Mouse (Mus musculus): ENCODE measurements around the gene Rilp. TPM values are rescaled to one million over a fixed set of nuclear protein-coding genes. Genes with fewer than 3 reads are reported as not detected.

Gene Rilp
- 1.7 and 2.0 TPM in 2 replicates for polyA plus RNA-seq (2015; fragmentation: Nextera tagmentation; extraction: Ambion mirVana)

DNA sequence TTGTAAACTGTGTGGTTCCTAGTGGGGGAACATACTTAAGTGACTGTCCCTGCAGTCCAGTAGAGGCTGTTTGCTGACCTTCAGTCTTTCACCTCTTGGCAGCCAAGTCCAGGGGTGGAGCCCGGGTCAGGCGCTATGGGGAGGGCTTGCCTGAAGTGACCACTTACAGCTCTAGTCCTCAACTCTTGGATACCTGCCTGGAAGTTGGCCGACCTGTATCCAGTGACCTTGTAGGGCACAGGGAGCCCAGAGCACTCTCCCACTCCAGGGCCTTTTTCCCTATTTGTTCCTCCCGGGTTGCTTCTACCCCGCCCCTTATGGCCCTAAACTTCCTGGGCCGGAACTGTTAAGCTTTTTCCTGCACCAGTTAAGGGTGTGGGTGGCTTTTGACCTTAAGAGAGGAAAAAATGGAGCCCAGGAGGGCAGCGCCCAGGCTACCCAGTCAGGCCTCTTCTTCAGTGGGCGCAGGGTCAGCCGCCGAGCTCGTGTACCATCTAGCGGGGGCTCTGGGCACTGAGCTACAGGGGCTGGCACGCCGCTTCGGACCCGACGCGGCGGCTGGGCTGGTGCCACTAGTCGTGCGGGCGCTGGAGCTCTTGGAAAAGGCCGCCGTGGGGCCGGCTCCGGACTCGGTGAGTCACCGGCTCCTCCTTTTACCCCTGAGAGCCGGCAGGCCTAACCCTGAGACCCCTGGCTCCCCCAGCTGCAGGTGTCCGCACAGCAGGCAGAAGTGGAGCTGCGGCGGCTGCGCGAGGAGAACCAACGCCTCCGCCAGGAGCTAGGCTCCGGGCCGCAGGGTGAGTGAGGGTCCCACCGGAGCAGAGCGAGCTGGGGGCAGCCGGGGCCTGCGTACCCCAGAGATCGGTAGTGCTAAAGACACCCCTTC is at the start of gene Rilp:
Gene Rilp (plus strand): TSS at position 354 of the 886 bp plus-strand sequence.
- Histone ChIP-seq H3K9ac (replicated peaks; ENCODE audit: low read length) (peak within 1 kb of the TSS; percentile 72), H3K36me3 (ENCODE audit: insufficient read depth, low read length) (peaks cover 39% of the 10 kb centered on the region), H3K27me3 (ENCODE audit: insufficient read depth, low read length) (no peaks in the 10 kb centered on the region), H3K9me3 (ENCODE audit: low read length) (no peaks in the 10 kb centered on the region), H3K4me3 (ENCODE audit: low read length) (peak within 1 kb of the TSS; percentile 55), H3K4me1 (ENCODE audit: insufficient read depth, low read length) (peaks cover 25% of the 10 kb centered on the region), H3K27ac (ENCODE audit: low read length) (peak within 1 kb of the TSS; percentile 83), H3K4me2 (replicated peaks; ENCODE audit: low read depth, low read length) (peak within 1 kb of the TSS; percentile 94)
- peak; percentile 80 for ATAC-seq (ENCODE audit: low FRiP score, low TSS enrichment)
- WGBS, result 1% methylated on average over 43 of the region's 43 CpGs

DNA sequence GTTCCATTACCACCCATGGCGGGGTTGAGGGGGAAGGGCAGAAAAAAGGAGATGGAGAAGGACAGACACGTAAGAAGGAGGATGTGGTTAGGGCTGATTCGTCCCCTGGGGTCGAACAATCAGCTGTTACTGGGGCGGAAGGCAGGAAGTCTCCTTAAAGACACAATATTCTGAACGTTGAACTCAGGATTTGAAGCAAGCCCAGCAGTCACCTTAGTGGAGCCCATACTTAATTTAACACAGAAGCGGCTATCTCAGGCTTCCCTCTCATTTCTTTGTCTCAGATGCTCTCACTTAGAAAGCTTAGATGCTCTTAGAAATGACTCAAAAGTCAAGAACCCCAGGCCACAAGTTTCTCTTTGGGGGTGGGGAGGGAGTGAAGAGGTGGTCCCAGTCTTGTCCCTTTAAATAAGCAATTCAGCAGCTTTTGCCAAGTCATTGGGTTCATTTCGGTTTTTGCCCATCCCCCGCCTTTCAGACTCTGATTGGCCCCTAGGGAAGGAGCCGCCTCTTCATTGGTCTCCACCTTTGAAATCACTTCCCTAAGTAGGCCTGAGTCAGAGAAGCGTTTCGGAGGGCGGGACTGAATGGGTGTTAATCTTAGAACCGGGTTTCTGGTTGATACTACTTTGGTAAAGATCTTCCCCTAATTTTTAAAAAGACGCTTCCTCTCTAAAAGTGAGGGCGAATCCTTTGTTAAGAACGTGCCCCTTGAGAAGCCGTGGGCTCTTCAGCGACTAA is 49.6 kb upstream of the Rilp start:
- H3K27me3 ChIP-seq (ENCODE audit: insufficient read depth, low read length), result no peaks in the 10 kb centered on the region
- H3K36me3 ChIP-seq (ENCODE audit: insufficient read depth, low read length), result peaks cover 3% of the 10 kb centered on the region; the same call in 1 of the 2 replicates
- peak; percentile 59 for ATAC-seq (ENCODE audit: low FRiP score, low TSS enrichment)
- H3K4me2 ChIP-seq (replicated peaks; ENCODE audit: low read depth, low read length), result peak overlapping the region; percentile 81
- no peaks in the 10 kb centered on the region for H3K9me3 ChIP-seq (ENCODE audit: low read length)
- H3K4me1 ChIP-seq (ENCODE audit: insufficient read depth, low read length), result peaks cover 35% of the 10 kb centered on the region
- peak overlapping the region; percentile 50 for H3K4me3 ChIP-seq (ENCODE audit: low read length)
- peak overlapping the region; percentile 74 for H3K9ac ChIP-seq (replicated peaks; ENCODE audit: low read length)
- peak overlapping the region; percentile 99 for H3K27ac ChIP-seq (ENCODE audit: low read length)
- 2% methylated on average over 19 of the region's 19 CpGs for WGBS

DNA sequence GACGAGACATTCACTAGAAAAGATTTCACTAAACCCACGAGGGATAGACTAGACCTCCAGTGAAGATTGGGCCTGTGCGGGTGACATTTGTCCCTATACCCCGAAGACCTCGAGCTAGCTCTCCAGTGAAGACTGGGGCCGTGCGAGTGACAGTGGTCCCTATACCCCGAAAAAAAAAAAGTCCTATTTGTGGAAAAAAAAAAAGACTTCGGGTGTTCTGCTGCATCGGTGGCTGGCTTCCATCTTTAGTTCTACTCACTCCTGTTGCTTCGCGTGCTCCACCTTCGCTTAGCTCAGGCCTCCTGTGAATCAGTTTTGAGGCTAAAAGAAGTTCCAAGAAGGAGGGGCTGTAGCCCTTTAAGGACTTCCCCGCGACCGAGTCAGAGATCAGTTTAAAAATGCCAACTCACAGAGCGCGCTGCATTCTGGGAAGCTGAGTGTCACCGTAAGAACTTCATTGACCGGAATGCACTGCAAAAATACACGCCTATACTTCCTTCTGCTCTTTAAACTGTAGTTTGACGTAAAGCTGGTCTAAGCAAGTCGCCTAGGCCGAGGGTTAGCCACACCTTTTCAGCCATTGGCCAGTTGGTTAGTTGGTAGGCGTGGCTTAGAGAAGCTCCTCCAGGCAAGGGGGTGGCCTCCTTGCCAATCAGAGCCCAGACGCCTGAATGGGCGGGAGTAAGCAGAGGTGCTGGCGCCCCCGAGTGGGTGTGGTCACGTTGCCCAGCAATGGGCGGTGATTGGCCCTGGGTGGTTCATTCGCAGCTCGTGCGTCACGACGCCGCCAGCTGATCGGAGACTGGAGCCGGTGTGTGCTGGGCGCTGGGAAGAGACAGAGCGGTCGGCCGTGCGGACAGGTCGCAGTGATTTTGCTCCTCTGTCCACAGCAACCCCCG is 48.8 kb upstream of the Rilp start, which contains the start of gene Tlcd2:
Gene Tlcd2 (plus strand): TSS at position 872 of the 899 bp plus-strand sequence.
- peaks cover 33% of the 10 kb centered on the region for H3K4me1 ChIP-seq (ENCODE audit: insufficient read depth, low read length)
- peak within 1 kb of the TSS; percentile 99 for H3K27ac ChIP-seq (ENCODE audit: low read length)
- peak within 1 kb of the TSS; percentile 74 for H3K9ac ChIP-seq (replicated peaks; ENCODE audit: low read length)
- peak within 1 kb of the TSS; percentile 79 for H3K4me3 ChIP-seq (ENCODE audit: low read length)
- H3K9me3 ChIP-seq (ENCODE audit: low read length), result no peaks in the 10 kb centered on the region
- WGBS, result under 1% methylated on average over 46 of the region's 46 CpGs
- no peaks in the 10 kb centered on the region for H3K27me3 ChIP-seq (ENCODE audit: insufficient read depth, low read length)
- peak within 1 kb of the TSS; percentile 94 for H3K4me2 ChIP-seq (replicated peaks; ENCODE audit: low read depth, low read length)
- H3K36me3 ChIP-seq (ENCODE audit: insufficient read depth, low read length), result peaks cover 10% of the 10 kb centered on the region
- ATAC-seq (ENCODE audit: low FRiP score, low TSS enrichment), result peak; percentile 92

- ATAC-seq (ENCODE audit: low FRiP score, low TSS enrichment), result peak; percentile 17
- H3K4me2 ChIP-seq (replicated peaks; ENCODE audit: low read depth, low read length), result peak overlapping the region; percentile 94
- peaks cover 33% of the 10 kb centered on the region for H3K4me1 ChIP-seq (ENCODE audit: insufficient read depth, low read length)
- 1% methylated on average over 29 of the region's 30 CpGs for WGBS
- H3K36me3 ChIP-seq (ENCODE audit: insufficient read depth, low read length), result peaks cover 13% of the 10 kb centered on the region
- no peaks in the 10 kb centered on the region for H3K27me3 ChIP-seq (ENCODE audit: insufficient read depth, low read length)
- peak overlapping the region; percentile 74 for H3K9ac ChIP-seq (replicated peaks; ENCODE audit: low read length)
- peak overlapping the region; percentile 79 for H3K4me3 ChIP-seq (ENCODE audit: low read length)
- peak overlapping the region; percentile 89 for H3K27ac ChIP-seq (ENCODE audit: low read length)
- peaks cover 3% of the 10 kb centered on the region for H3K9me3 ChIP-seq (ENCODE audit: low read length)
These were observed 48.1 kb upstream of the Rilp start for GRCm38 (mm10) chr11:75461743-75462252.

DNA sequence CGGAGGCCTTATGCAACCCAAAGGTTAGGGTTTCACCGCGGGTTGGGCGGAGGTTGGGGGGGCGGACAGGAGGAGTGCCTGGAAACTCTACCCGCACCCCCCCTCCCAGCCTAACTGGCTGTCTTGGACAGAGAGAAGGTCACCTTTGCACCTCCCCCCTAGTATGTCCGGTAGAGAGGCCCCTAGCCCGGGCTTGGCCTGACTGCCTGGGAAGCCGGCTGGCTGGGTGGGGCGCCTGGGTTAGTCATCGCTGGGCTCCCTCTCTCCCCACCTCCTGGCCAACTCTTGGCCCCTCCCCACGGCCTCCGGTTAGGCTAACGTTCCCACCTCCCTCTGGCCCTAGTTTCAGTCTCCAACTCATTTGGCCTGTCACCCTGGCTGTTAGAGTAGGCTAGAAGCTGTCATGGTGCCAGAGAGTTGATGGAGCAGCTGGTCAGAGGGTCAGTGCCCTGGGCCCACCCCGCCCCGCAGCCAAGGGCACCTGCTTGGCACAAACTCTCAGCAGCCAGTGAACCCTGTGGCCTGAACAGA is 47.6 kb upstream of the Rilp start:
- Histone ChIP-seq H3K4me1 (ENCODE audit: insufficient read depth, low read length) (peaks cover 34% of the 10 kb centered on the region), H3K4me2 (replicated peaks; ENCODE audit: low read depth, low read length) (peak overlapping the region; percentile 94), H3K9ac (replicated peaks; ENCODE audit: low read length) (peak overlapping the region; percentile 74), H3K27me3 (ENCODE audit: insufficient read depth, low read length) (no peaks in the 10 kb centered on the region), H3K4me3 (ENCODE audit: low read length) (peak overlapping the region; percentile 79), H3K9me3 (ENCODE audit: low read length) (peaks cover 3% of the 10 kb centered on the region), H3K36me3 (ENCODE audit: insufficient read depth, low read length) (peaks cover 14% of the 10 kb centered on the region), H3K27ac (ENCODE audit: low read length) (peak overlapping the region; percentile 89)
- 0 out of 2 replicates have a peak, but pooled peaks have one; percentile 11 for ATAC-seq (ENCODE audit: low FRiP score, low TSS enrichment)
- 3% methylated on average over 15 of the region's 16 CpGs for WGBS

- peak overlapping the region; percentile 89 for H3K27ac ChIP-seq (ENCODE audit: low read length)
- 1% methylated on average over 9 of the region's 9 CpGs for WGBS
These were observed 47.0 kb upstream of the Rilp start for GRCm38 (mm10) chr11:75462865-75463336.

DNA sequence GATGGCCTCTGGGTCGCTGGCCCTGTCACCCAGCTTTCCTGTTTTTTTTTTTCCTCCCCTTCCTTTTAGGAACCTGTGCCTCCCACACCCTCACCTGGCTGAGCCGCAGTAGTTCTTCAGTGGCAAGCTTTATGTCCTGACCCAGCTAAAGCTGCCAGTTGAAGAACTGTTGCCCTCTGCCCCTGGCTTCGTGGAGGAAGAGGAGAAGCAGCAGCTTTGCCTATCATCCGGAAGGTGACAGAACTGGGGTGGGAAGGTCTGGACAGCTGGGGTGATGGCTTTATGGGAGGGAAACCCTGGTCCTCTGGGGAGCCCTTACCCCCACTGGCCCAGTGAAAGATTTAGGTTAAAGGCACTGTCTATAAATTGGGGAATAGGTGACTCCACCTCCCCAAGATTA is 46.3 kb upstream of the Rilp start:
- 30% methylated on average over 4 of the region's 4 CpGs for WGBS
- no peak for ATAC-seq (ENCODE audit: low FRiP score, low TSS enrichment)
- Histone ChIP-seq H3K36me3 (ENCODE audit: insufficient read depth, low read length) (peaks cover 14% of the 10 kb centered on the region), H3K9me3 (ENCODE audit: low read length) (peaks cover 3% of the 10 kb centered on the region), H3K4me1 (ENCODE audit: insufficient read depth, low read length) (peaks cover 45% of the 10 kb centered on the region), H3K4me2 (replicated peaks; ENCODE audit: low read depth, low read length) (peak overlapping the region; percentile 94), H3K4me3 (ENCODE audit: low read length) (no peak overlapping the region; the same call in 1 of the 2 replicates), H3K9ac (replicated peaks; ENCODE audit: low read length) (peak overlapping the region; percentile 43), H3K27ac (ENCODE audit: low read length) (peak overlapping the region; percentile 89), H3K27me3 (ENCODE audit: insufficient read depth, low read length) (no peaks in the 10 kb centered on the region)

More at GRCm38 (mm10) chr11:75462865-75463336, 47.0 kb upstream of the Rilp start:
- peaks cover 3% of the 10 kb centered on the region for H3K9me3 ChIP-seq (ENCODE audit: low read length)
- ATAC-seq (ENCODE audit: low FRiP score, low TSS enrichment), result peak; percentile 55
- H3K4me1 ChIP-seq (ENCODE audit: insufficient read depth, low read length), result peaks cover 40% of the 10 kb centered on the region
- H3K36me3 ChIP-seq (ENCODE audit: insufficient read depth, low read length), result peaks cover 14% of the 10 kb centered on the region
- H3K9ac ChIP-seq (replicated peaks; ENCODE audit: low read length), result peak overlapping the region; percentile 74; the same call in 1 of the 2 replicates
- peak overlapping the region; percentile 94 for H3K4me2 ChIP-seq (replicated peaks; ENCODE audit: low read depth, low read length)
- no peaks in the 10 kb centered on the region for H3K27me3 ChIP-seq (ENCODE audit: insufficient read depth, low read length)
- peak overlapping the region; percentile 79 for H3K4me3 ChIP-seq (ENCODE audit: low read length)

GRCm38 (mm10) chr11:75464417-75464816 is 45.5 kb upstream of the Rilp start:
- Histone ChIP-seq H3K4me1 (ENCODE audit: insufficient read depth, low read length) (peaks cover 42% of the 10 kb centered on the region), H3K27ac (ENCODE audit: low read length) (no peak overlapping the region), H3K9ac (replicated peaks; ENCODE audit: low read length) (no peak overlapping the region), H3K9me3 (ENCODE audit: low read length) (peaks cover 3% of the 10 kb centered on the region), H3K36me3 (ENCODE audit: insufficient read depth, low read length) (peaks cover 14% of the 10 kb centered on the region), H3K4me2 (replicated peaks; ENCODE audit: low read depth, low read length) (no peak overlapping the region), H3K4me3 (ENCODE audit: low read length) (no peak overlapping the region), H3K27me3 (ENCODE audit: insufficient read depth, low read length) (no peaks in the 10 kb centered on the region)
- ATAC-seq (ENCODE audit: low FRiP score, low TSS enrichment), result no peak
- 89% methylated on average over 6 of the region's 6 CpGs for WGBS
